8 mouse cellular contexts compared by ENCODE assay signal in genomic region chr13:74260231-74260992, GRCm38 (mm10). TPM values are rescaled to one million over a fixed set of nuclear protein-coding genes. Genes with fewer than 3 reads are reported as not detected.
DNase-seq lines count a peak whose midpoint lies in the region; ATAC-seq and TF ChIP-seq lines count a peak whose summit lies in the region.

No protein-coding gene starts in this region.

- H3K4me1 ChIP-seq in heart, postnatal 0 days (ENCODE audit: control insufficient read depth, insufficient read depth), result peaks cover 6% of the 10 kb centered on the region
- H3K4me1 ChIP-seq in lung, embryonic 15.5 days, result peaks cover 7% of the 10 kb centered on the region; the same call in 1 of the 2 replicates

- H3K9me3 ChIP-seq in heart, postnatal 0 days (replicated peaks; ENCODE audit: control insufficient read depth, low read length), result no peaks in the 10 kb centered on the region
- no peaks in the 10 kb centered on the region for H3K9me3 ChIP-seq in lung, embryonic 15.5 days

- H3K9ac ChIP-seq in heart, postnatal 0 days (replicated peaks; ENCODE audit: low read depth, low read length), result peak overlapping the region; percentile 55
- peak overlapping the region; percentile 61 for H3K9ac ChIP-seq in lung, embryonic 15.5 days

- no peaks in the 10 kb centered on the region for H3K27me3 ChIP-seq in heart, postnatal 0 days (ENCODE audit: control insufficient read depth, insufficient read depth, low read length)
- H3K27me3 ChIP-seq in lung, embryonic 15.5 days, result no peaks in the 10 kb centered on the region

- no peaks in the 10 kb centered on the region for H3K36me3 ChIP-seq in heart, postnatal 0 days (replicated peaks; ENCODE audit: control insufficient read depth, insufficient read depth, low read length)
- no peaks in the 10 kb centered on the region for H3K36me3 ChIP-seq in lung, embryonic 15.5 days

- WGBS in heart, postnatal 0 days, result 6% methylated on average over 10 of the region's 10 CpGs
- WGBS in lung, embryonic 15.5 days, result 4% methylated on average over 10 of the region's 10 CpGs

- H3K4me3 ChIP-seq in heart, postnatal 0 days (ENCODE audit: low read depth, low read length), result peak overlapping the region; percentile 53
- peak overlapping the region; percentile 54 for H3K4me3 ChIP-seq in lung, embryonic 15.5 days

- H3K4me2 ChIP-seq in heart, postnatal 0 days (ENCODE audit: low read depth, low read length), result peak overlapping the region; percentile 86
- peak overlapping the region; percentile 97 for H3K4me2 ChIP-seq in lung, embryonic 15.5 days

- peak overlapping the region; percentile 41 for H3K27ac ChIP-seq in heart, postnatal 0 days (ENCODE audit: low read depth)
- 0 out of 2 replicates have a peak overlapping the region, but pooled peaks have one; percentile 21 for H3K27ac ChIP-seq in lung, embryonic 15.5 days

- peak; percentile 54 for DNase-seq in layer of hippocampus, adult 11-12 months (ENCODE audit: low spot score)
- no peak for DNase-seq in layer of hippocampus, adult 9-10 months (ENCODE audit: low spot score)
- DNase-seq in embryo, embryonic 11.5 days (ENCODE audit: low read depth, low spot score), result peak; percentile 32
- DNase-seq in heart, postnatal 0 days (ENCODE audit: low spot score), result peak; percentile 62
- DNase-seq in kidney, postnatal 25 days, result peak; percentile 31 to 32
- peak; percentile 32 to 39 for DNase-seq in thymus, postnatal 36 days

- peak; percentile 54 for TF ChIP-seq CTCF in heart, postnatal 0 days (IDR thresholded peaks at IDR 0.05; ENCODE audit: low read depth)

- no peak for TF ChIP-seq EP300 in heart, postnatal 0 days (IDR thresholded peaks at IDR 0.05; ENCODE audit: low read depth)

- ATAC-seq in heart, postnatal 0 days (ENCODE audit: insufficient read depth, low read depth), result peak; percentile 85
- peak; percentile 83 for ATAC-seq in lung, embryonic 15.5 days (ENCODE audit: borderline replicate concordance, extremely low read depth, low FRiP score, low TSS enrichment)
- ATAC-seq in neutrophil, adult 5-6 weeks (ENCODE audit: extremely low read depth, insufficient number of reproducible peaks, low FRiP score, poor library complexity, severe bottlenecking), result peak; percentile 52; the same call in 1 of the 2 replicates

RNA-seq across cellular contexts. Expression of gene Ahrr, which starts 31.7 kb away (rescaled TPM):
- 4.9 and 7.6 TPM in 2 replicates for total RNA-seq in heart, postnatal 0 days (2014; rRNA removed; ENCODE audit: low replicate concordance)
- 2.3 TPM in 2 replicates for polyA plus RNA-seq in heart, postnatal 0 days (2015; fragmentation: Nextera tagmentation; extraction: Ambion mirVana)
- polyA plus RNA-seq in lung, embryonic 15.5 days (2015; fragmentation: Nextera tagmentation; extraction: Ambion mirVana), result 0.54 and 0.87 TPM in 2 replicates
- 0.12 TPM in 2 replicates for total RNA-seq in neutrophil, adult 5-6 weeks (2017)

RNA-seq across cellular contexts. Expression of gene Exoc3, which starts 51.9 kb away (rescaled TPM):
- total RNA-seq in heart, postnatal 0 days (2014; rRNA removed; ENCODE audit: low replicate concordance), result 47.0 and 62.8 TPM in 2 replicates
- 55.5 and 57.4 TPM in 2 replicates for polyA plus RNA-seq in heart, postnatal 0 days (2015; fragmentation: Nextera tagmentation; extraction: Ambion mirVana)
- polyA plus RNA-seq in lung, embryonic 15.5 days (2015; fragmentation: Nextera tagmentation; extraction: Ambion mirVana), result 69.4 and 72.7 TPM in 2 replicates
- total RNA-seq in neutrophil, adult 5-6 weeks (2017), result 64.6 and 75.3 TPM in 2 replicates

RNA-seq across cellular contexts. Expression of gene Pdcd6, which starts 57.0 kb away (rescaled TPM):
- total RNA-seq in heart, postnatal 0 days (2014; rRNA removed; ENCODE audit: low replicate concordance), result 60.3 and 112 TPM in 2 replicates
- polyA plus RNA-seq in heart, postnatal 0 days (2015; fragmentation: Nextera tagmentation; extraction: Ambion mirVana), result 90.3 and 90.8 TPM in 2 replicates
- 128 and 136 TPM in 2 replicates for polyA plus RNA-seq in lung, embryonic 15.5 days (2015; fragmentation: Nextera tagmentation; extraction: Ambion mirVana)
- 106 and 110 TPM in 2 replicates for total RNA-seq in neutrophil, adult 5-6 weeks (2017)
